Mouse (Mus musculus) kidney, postnatal 10 days (tissue): ENCODE measurements around the gene Csk.

Experiments used
- DNase-seq: peaks from one replicate; pipeline ENCODE4 v3.0.0; 2021; ENCODE audit warnings: mixed read lengths

Csk gene

DNA sequence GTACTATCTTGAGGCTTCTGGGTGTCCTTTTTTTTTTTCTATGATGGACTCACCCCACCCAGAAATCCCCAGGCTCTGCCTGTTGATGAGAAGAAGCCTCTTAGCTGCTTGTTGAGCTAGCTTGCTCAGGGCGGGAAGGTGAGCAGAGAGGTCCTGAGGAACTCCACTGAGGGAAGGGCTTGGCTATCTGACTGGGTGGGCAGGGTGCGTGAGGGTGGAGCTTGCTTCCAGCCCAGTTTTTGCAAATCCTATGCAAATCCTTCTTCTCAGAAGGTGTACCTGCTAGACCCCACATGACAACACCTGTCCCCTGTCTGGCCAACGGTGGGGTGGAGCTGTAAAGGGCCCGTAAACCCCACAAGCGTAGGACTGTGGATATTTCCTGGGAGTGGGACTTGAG is at the start of gene Csk:
Gene Csk, minus strand, starts transcription at position 349 of the 400 bp plus-strand sequence.
- DNase-seq: no peak

DNA sequence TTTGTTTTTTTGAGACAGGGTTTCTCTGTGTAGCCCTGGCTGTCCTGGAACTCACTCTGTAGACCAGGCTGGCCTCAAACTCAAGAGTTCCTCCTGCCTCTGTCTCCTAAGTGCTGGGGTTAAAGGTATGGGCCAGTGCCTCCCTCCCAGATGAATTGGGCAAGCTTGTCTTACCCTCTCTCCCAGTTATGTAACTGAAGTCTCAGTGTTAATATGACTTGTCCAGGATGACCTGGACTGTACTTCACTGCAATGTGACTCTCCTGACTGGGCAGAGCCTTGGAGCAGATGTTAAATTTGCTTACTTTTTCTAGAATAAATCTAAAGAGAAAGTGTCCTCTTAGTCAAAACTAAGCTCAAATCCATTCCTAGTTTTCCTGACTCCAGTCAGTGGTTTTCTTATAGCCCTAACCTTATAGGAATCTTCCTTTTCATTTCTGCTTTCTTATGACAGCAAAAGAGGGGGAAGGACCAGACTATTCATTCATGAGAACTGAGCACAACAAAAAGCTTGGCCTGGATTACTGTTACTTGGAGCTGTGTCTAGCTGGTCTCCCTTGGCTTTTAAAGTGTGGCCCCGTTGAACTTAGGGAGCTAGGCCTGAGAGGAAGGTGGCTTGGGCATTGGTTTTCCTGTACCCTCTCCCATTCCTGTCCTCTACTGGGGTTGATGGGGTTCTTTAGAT is 45.2 kb upstream of the Csk start:
- no peak for DNase-seq

DNA sequence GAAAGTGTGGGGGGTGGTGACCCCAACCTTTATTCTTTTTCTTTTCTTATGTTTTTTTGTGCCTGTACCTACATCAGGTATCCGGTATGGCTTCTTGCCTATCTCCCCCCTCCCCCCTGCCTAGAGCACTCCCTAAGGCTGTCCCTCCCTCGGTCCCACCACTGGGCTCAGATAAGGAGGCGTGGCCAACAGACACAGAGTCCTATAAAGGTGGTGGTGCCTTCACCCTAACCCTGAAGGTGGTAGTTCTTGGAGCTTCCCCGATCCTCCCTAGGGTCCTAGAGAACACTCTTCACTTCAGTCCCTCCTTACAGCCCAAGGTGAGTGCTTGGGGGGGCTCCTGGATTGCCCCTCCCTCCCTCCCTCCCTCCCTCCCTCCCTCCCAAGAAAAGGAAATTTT is 43.9 kb upstream of the Csk start:
- DNase-seq: no peak

DNA sequence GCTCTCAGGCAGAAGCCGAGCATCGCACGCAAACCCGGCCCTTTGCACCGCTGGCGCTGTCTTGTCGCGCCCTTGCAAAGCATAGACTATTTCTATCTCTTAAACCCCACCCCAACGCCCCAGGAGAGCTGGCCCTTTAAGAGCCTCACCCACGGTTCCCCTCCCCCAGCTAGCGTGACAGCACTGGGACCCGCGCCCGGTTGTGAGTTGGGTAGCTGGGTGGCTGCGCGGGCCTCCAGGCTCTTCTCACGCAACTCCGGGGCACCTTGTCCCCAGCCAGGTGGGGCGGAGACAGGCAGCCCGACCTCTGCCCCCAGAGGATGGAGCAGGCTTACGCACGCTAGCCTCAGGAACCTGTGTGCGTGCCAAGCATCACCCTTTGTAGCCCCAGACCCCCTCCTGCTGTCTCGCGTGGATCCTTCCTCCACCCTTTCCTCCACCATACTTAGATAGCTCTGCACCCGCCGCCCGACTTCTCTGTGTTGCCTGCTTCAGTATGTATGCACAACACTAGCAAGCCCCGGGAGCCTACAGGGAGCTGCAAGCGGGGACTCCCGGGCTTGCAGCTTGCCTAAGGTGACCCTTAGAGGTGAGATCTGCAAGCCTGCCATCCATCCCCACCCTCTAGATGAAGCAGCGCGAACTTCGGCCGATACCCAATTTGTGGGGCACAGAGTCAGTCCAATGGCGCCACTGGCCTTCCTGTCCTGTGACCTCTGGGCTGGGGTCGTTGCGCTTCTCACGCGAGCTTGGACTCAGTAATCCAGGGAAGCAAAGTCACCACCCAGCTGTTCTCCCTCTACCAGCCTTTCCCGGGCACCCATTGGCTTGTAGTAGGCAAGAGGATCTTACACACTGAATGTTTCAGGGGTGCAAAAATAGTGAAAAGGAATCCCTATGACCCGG is 43.2 kb upstream of the Csk start:
- peak; percentile 58 for DNase-seq

DNA sequence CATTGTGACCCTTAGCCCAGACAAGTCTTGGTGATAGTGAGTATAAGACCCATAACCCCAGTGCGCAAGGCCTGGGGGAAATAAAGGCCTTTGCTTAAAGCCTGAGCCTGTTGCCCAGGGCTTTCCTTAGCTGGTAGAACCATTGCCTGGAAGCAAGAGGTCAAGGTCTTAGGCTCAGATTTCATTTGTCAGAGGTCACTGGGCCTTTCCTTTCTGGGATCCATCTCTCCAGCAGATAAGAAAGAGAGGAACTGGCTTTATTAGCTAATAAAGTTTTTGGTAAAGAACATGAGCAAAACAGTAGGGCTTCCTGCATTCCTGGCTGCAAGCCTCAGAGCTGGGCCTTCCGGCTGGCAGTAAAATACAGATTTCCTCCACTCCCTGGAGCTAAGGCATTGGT is 40.7 kb upstream of the Csk start:
- DNase-seq: peak; percentile 32

DNA sequence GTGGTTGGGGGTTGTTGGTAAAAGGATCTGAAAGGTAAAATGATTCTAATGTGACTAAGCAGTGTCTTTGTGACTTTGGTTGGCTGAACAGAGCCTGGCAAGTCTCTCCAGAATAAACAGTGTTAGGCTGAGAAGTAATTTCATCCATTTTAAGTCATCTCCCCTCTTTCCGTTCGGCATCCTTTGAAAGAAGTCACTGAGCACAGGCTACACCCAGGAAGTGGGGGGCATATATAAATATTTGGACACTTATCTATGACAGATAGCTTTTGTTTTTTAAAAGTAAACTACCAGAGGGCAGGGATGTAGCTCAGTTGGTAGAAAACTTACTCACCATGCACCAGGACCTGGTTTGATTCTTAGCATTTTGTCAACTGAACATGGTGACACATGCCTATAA is 35.2 kb upstream of the Csk start:
- DNase-seq: no peak

DNA sequence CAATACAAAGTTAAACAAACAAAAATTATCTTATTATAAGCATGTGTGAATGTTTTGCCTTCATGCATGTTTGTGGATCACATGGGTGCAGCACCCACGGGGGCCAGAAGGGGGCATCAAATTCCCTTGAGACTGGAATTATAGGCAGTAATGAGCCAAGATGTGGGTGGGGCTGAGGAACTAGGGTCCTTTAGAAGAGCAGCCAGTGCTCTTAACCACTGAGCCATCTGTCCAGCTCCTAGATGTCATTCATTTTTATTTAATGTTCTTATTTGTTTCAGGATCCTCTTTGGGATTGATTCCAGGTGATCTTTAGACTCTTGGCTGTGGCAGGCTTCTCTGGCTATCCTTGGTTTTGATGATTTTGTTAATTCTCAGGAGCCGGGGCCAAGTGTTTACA is 34.7 kb upstream of the Csk start:
- peak; percentile 42 for DNase-seq

DNA sequence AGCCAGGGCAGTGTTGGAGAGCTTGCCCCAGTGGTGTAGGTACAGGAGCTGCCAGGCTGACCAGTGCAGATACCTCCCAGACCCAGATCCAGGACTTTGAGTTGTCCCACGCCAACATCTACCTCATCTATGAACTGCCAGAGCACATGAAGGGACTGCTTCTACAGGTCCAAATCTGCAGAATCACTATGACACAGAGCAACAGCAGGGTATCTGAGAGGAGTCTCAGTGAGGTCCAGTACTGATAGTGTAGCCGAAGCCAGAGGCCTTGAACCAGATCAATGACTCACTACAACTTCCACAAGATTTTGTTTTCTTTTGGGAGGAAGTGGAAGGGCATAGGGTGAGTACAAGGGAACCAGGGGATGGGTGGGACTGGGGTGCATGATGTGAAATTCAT is 34.3 kb upstream of the Csk start, which contains the start of gene Cyp1a1:
Gene Cyp1a1, plus strand, starts transcription at position 178 of the 400 bp plus-strand sequence.
- DNase-seq: no peak

DNA sequence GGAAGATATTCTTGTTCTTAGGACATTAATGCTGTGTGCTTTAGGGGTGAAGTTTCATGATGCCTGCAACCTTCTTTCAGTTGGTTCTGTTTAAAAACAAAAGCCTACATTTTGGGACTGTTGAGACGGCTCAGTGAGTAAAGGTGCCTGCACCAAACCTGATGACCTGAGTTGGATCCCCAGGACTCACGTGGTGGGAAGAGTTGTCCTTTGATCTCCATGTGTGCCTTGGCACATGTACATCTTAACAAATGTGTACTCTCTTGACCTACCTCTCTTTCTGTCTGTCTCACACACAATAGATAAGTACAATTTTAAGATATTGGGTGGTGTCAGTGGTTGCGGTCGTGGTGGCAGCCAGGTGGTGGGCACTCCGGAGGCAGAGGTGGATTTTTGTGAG is 32.6 kb upstream of the Csk start:
- no peak for DNase-seq

DNA sequence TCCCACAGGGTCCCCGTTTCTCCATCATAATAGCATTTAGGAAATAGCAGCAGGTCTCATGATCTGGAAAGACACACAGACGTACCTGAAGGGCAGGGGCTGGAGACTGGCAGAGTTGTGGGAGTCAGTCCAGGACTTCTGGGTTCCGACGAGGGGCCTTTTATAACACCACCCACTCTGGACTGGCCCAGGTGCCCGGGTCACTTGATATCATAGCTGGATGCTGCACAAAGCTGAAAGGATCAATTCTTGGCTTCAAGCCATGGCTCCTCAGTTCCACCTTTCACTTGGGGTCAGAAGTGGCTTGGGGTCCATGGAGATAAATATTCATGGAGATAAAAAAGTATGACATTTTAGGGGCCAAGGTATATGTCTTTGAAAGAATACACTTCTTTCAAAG is 30.1 kb upstream of the Csk start, which contains the start of gene Cyp1a2:
Gene Cyp1a2, minus strand, starts transcription at position 184 of the 400 bp plus-strand sequence.
- DNase-seq: no peak

DNA sequence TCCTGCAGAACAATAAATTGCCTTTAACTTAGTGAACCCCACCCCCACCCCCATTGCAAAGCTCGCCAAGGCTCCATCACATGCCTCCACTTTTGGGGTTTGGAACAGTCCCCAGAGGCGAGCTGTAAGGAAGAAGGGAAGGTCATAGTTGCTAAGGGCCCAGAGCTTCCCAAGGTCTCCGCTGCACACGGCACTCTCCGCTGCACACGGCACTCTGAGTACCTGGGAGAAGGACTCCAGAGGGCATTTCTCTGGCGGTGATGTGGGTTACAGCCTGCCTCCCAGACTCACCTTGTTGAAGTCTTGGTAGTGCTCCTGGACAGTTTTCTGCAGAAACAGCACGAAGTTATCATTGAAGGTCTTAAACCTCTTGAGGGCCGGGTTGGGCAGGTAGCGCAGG is 28.0 kb upstream of the Csk start:
- DNase-seq: no peak

DNA sequence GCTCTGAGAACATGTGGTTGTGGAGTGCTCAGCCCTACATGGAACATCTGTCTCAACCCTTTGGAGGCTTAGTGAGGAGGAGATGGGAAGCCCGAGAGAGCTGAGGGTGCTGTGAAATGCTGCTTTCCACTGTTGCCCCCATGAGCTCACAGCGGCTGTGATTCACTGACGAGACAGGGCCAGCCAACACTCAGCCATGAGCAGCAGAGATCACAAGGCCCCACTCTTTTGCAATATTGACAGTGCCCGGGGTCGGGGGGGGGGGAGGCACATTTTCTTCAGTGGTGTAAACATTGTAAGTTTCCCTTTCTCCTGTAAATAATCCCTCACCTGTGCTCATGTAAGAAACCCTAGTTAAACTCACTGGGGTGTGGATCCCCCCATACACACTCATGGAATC is 18.1 kb upstream of the Csk start:
- DNase-seq: no peak

DNA sequence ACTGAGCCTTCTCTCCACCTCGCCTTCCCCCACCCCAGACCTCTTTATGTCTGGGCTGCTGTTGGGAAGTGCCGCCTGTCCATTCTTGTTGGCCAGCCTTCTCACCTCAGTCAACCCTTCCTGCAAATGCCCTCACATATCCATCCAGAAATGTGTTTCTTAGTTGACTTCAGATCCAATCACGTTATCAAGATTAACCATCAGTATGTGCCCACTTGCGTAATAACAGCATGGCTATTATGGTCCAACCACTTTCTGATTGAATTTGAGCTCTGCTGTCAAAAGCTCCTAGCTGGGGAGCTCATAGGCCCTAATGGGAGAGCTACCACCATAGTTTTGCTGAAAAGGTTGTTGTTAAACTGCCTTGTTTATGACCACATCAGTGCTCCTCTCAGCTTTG is 17.6 kb upstream of the Csk start:
- DNase-seq: no peak

DNA sequence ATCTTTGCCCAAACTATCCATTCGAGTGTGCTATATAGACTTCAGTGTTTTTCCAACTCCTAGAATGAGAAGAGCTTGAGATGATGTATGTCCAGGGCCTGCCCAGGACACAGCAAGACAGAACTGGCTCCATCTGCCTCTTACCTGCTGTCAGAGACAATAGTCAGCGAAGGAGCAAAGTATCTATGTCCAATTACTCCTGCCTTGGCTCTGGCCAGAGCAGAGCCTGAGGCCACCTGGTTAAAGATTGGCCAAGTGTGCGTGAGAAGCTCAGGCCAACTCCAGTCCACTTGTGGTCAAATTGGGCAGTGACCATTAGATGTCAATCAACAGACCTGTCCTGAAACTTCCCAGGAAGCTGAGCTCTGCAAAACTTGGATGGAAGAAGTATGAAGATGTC is 16.1 kb upstream of the Csk start:
- peak; percentile 73 for DNase-seq

DNA sequence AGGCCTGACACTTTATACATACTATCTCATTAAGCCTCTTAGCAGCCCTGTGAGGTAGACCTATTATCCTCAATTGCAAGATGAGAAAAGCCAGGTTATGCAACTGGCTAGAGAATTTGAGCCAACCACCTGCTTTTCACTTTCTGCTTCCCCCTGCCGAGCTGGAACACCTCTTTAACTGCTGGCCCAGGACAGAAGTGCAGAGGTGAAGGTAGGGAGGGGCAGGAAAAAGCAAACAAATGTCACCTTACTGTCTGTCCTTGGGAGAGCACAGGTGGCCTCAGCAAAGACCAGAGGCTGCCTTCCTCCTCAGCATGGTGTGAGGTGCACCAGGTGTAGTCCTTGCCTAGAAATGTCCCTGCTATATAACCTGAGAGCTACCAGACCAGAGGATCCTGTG is 14.8 kb upstream of the Csk start:
- no peak for DNase-seq

DNA sequence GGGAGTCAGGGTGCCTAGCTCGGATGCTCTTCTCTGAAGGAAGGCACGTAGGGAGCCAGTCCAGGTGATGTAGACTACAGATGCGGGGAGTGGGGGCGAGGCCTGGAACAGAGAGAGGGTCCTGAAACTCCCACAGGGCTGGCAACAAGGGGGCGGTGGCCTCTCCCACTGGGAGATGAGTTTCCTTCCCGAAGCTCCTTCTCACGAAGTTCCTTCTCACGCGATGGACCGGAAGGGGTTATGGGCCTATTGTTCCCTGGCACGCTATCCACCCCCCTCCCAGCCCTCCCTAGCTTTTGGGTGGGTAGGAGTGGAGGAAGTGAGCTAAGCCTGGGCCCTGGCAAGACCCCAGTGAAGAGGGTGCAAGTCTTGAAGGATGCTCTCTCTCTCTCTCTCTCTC is 14.4 kb upstream of the Csk start:
- DNase-seq: no peak

DNA sequence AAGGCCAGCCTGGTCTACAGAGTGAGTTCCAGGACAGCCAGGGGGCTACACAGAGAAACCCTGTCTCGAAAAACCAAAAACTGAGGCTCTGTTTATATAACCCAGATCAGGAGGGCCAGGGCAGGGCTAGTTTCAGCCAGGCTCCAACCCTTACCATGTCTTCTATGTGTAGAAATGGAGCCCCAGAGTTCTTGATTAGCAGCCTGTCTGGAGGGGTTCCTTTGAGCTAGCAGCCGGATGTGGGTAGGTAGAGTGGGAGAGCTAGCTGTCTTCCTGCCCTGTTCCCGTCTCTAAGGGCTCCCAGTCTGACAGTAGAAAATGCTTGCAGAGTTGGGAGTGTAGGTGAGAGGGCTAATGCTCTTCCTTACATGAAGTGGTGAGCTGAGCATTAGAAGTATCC is 13.7 kb upstream of the Csk start:
- no peak for DNase-seq

DNA sequence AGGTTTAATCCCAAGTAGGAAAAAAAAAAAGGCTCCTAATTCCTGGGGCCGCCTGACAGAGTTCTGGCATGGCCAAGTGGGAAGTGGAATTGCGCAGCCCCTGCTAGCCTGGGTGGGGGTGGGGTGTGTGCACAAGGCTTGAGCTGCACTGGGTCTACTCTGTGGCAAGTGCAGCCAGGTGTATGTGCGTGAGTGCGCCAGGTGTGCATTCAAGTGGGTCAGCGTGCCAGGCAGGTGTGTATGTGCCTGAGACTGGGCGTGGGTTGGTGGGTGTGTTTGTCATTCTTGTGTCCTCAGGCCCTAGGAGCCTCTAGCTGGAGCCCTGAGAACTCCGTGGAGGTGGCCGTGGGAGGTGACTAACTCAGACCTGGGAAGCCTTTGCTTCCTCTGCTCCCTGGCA is 13.1 kb upstream of the Csk start:
- no peak for DNase-seq

DNA sequence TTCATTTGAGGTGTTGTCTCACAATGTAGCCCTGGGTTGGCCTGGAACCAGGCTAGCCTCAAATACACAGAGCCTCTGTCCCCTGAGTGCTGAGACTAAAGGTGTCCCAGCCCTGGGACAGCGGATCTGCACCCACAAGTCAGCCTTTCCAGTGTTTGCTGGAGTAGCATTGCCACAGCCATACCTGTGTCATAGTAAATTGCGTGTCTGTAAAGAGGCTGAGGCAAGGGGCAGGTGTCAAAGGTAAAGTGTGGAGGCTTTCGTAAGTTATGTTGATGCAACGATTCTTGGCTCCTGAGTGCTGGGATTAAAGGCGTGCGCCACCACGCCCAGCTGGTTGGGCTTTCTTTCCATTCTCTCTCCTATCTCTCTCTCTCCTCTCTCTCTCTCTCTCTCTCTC is 11.2 kb upstream of the Csk start:
- no peak for DNase-seq

DNA sequence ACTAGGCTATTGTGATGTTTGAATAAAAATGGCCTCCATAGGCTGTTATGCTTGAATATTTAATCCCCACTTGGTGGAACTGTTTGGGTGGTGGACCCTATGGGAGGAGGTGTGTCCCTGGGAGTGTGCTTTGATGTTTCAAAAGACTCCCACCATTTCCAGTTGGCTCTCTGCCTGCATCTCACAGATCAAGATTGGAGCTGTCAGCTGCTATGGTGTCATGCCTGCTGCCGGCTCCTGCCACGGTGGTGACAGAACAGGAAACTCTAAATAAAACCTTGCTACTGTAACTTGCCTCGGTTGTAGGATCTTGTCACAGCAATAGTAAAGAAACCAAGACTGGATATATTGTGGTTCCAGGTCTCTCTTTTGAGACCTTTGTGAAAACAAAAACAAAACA is 8.1 kb upstream of the Csk start:
- no peak for DNase-seq

DNA sequence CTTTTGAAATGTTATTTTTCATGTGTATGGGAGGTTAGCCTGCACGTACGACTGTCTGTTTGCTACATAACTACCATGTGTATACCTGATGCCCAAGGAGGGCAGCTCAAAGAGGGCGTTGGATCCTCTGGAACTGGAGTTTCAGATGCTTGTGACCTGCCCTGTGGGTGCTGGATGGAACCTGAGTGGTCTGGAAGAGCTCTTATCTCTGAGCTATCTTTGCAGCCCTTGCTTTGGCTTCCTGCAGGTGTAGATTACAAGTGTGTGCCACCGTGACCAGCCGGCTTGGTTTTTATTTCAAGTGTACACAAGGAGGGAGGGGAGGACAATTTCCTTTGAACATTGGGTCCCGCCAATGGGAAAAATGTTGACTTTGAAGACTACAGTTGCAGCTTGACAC is 7.1 kb upstream of the Csk start:
- no peak for DNase-seq

DNA sequence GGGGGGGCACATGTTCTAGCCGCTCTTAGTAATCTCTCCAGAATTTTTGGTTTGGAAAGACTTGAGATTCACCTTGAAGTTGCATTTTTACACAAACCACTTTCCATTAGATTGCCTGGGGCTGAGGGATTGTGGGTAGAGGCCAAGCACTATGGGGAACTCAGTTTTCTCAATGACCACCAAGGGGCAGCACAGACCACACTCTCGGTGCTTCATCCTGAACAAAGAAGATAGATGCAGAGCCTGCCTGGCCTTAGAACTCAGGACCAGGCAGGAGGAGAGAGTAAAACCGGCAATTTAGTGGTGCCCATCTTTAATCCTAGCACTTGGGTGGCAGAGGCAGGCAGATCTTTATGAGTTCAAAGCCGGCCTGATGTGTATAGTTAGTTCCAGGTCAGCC is 6.3 kb upstream of the Csk start:
- peak; percentile 86 for DNase-seq

DNA sequence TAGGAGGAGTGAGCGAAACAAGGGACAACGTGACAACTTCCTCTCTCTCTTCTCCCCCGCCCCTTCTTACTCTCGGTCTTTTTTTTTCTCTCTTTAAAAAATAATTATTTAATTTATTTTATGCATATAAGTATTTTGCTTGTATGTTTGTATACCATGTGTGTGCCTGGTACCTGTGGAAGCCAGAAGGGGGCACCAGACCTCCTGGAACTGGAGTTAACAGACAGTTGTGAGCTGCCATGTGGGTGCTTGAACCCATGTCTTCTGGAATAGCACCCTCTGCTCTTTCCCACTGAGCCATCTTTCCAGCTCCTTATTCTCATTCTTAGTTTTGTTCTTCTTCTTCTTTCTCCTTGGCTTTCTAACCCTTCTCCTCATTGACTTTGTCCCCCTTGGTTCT is 5.5 kb upstream of the Csk start:
- no peak for DNase-seq

DNA sequence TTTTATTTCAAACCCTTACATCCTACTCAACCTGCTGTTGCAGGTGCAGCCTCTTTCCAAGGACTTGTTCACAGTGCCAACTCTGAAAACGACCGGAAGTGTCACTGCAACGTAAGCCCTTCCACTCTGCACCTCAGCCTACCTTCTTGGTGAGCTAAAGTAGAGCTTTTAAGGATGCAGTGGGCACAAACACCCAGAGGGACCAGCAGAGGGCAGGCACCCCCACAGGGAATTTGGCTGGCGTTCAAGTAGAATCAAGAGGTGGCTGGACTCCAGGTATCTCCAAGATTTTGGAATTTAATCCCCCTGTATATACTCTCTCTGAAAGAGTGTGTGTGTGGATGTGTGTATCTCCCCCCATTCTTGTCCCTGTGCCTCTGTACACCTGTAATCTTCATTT is 4.4 kb upstream of the Csk start:
- DNase-seq: no peak
